Comparison of ENCODE assay signal across 8 mouse cellular contexts in genomic region chr3:68495736-68496242, GRCm38 (mm10).
DNase-seq lines count a peak whose midpoint lies in the region; ATAC-seq and TF ChIP-seq lines count a peak whose summit lies in the region.

No protein-coding gene starts in this region.

- no peak for ATAC-seq in forebrain, embryonic 13.5 days

- H3K4me3 ChIP-seq in spleen, adult 2 months (ENCODE audit: extremely low read depth, insufficient read depth, insufficient read length): no peak overlapping the region
- H3K4me3 ChIP-seq in forebrain, embryonic 13.5 days: peak overlapping the region; percentile 65
- H3K4me3 ChIP-seq in midbrain, embryonic 10.5 days: peak overlapping the region; percentile 80

- no peak for DNase-seq in spleen, adult 2 months (ENCODE audit: low read depth in 1 of 2, low spot score in 2 of 2)
- no peak for DNase-seq in spleen, postnatal 4 days (ENCODE audit: low spot score in 2 of 2)
- DNase-seq in kidney, adult 18-20 months: peak; percentile 42
- no peak for DNase-seq in midbrain, embryonic 10.5 days (ENCODE audit: low spot score)
- DNase-seq in thymus, postnatal 4 days: no peak
- DNase-seq in adrenal gland, adult (ENCODE audit: inconsistent age in 2 of 2, low spot score in 1 of 2): no peak
- DNase-seq in ovary, adult 18-20 months (ENCODE audit: low spot score): no peak

- no peaks in the 10 kb centered on the region for H3K36me3 ChIP-seq in spleen, adult 2 months (ENCODE audit: control insufficient read depth, insufficient read depth, low read length)
- H3K36me3 ChIP-seq in forebrain, embryonic 13.5 days (ENCODE audit: poor library complexity, severe bottlenecking): no peaks in the 10 kb centered on the region
- H3K36me3 ChIP-seq in midbrain, embryonic 10.5 days: 0 out of 2 replicates have a peak, but pooled peaks cover 3% of the 10 kb centered on the region

- H3K4me2 ChIP-seq in forebrain, embryonic 13.5 days: peak overlapping the region; percentile 99

- peaks cover 4% of the 10 kb centered on the region; the same call in 1 of the 2 replicates for H3K4me1 ChIP-seq in spleen, adult 2 months (ENCODE audit: control insufficient read depth, insufficient read depth, insufficient read length)
- H3K4me1 ChIP-seq in forebrain, embryonic 13.5 days: peaks cover 19% of the 10 kb centered on the region
- H3K4me1 ChIP-seq in midbrain, embryonic 10.5 days: peaks cover 50% of the 10 kb centered on the region

- H3K9me3 ChIP-seq in forebrain, embryonic 13.5 days (replicated peaks): no peaks in the 10 kb centered on the region
- H3K9me3 ChIP-seq in midbrain, embryonic 10.5 days (replicated peaks): no peaks in the 10 kb centered on the region

- WGBS in spleen, adult 2 months: 34% methylated on average over 9 of the region's 9 CpGs
- under 1% methylated on average over 9 of the region's 9 CpGs for WGBS in forebrain, embryonic 13.5 days
- WGBS in midbrain, embryonic 10.5 days: 2% methylated on average over 9 of the region's 9 CpGs

- H3K9ac ChIP-seq in forebrain, embryonic 13.5 days: peak overlapping the region; percentile 78

- H3K27me3 ChIP-seq in spleen, adult 2 months (ENCODE audit: control insufficient read depth, insufficient read depth, low read length): peaks cover 17% of the 10 kb centered on the region
- H3K27me3 ChIP-seq in forebrain, embryonic 13.5 days: peaks cover 24% of the 10 kb centered on the region
- H3K27me3 ChIP-seq in midbrain, embryonic 10.5 days (ENCODE audit: low read depth, poor library complexity, severe bottlenecking): peaks cover 22% of the 10 kb centered on the region

- no peak for TF ChIP-seq POLR2A in spleen, adult 2 months (IDR thresholded peaks at IDR 0.05; ENCODE audit: low read depth, low read length)

- no peak for TF ChIP-seq CTCF in spleen, adult 2 months (IDR thresholded peaks at IDR 0.05; ENCODE audit: extremely low read depth, insufficient read depth, insufficient read length, insufficient replicate concordance)

- H3K27ac ChIP-seq in spleen, adult 2 months (ENCODE audit: insufficient read depth, low read length): peak overlapping the region; percentile 51; the same call in 1 of the 2 replicates
- no peak overlapping the region for H3K27ac ChIP-seq in forebrain, embryonic 13.5 days
- H3K27ac ChIP-seq in midbrain, embryonic 10.5 days (replicated peaks): peak overlapping the region; percentile 89
